Mouse (Mus musculus) monocyte, adult 5-6 weeks (primary cell): ENCODE results near the gene Herpud1. TPM values are rescaled to one million over a fixed set of nuclear protein-coding genes. Genes with fewer than 3 reads are reported as not detected.

ENCODE experiments used
- ATAC-seq: fragments of 153-309, 156-312 bp; replicated peaks from 2 replicates; pipeline ENCODE4 v1.8.0; 2017; ENCODE audit warnings: mild to moderate bottlenecking; ENCODE audit not compliant: low TSS enrichment, insufficient number of reproducible peaks, severe bottlenecking, poor library complexity, low FRiP score
- total RNA-seq: library from RNA; stranded (forward); fragments of 200-1000, 200-491, 200-594 nt; gene quantifications from 3 replicates; pipeline ENCODE4 v1.2.3, GENCODE M21; 2017

Herpud1 gene
- total RNA-seq, 1 experiment from 2014 or later, result 165 TPM

- no peak for ATAC-seq
These were observed 49.9 kb downstream of the Herpud1 start for GRCm38 (mm10) chr8:94436112-94436572.

GRCm38 (mm10) chr8:94436900-94437299 is 50.7 kb downstream of the Herpud1 start:
- ATAC-seq, result no peak

- ATAC-seq, result no peak
These were observed 52.4 kb downstream of the Herpud1 start for GRCm38 (mm10) chr8:94438659-94439058.

GRCm38 (mm10) chr8:94439691-94440090 is 53.5 kb downstream of the Herpud1 start:
- no peak for ATAC-seq

- ATAC-seq, result no peak
These were observed 54.2 kb downstream of the Herpud1 start for GRCm38 (mm10) chr8:94440389-94440788.

- ATAC-seq, result no peak
These were observed 55.4 kb downstream of the Herpud1 start for GRCm38 (mm10) chr8:94441686-94442085.

GRCm38 (mm10) chr8:94443153-94443552 is 56.9 kb downstream of the Herpud1 start:
- peak; percentile 33; the same call in 1 of the 2 replicates for ATAC-seq

- ATAC-seq, result no peak
These were observed 58.2 kb downstream of the Herpud1 start for GRCm38 (mm10) chr8:94444480-94444879.

Other genes starting within 250 kb of the Herpud1 start
- gene Mt4, start 249.2 kb upstream of the Herpud1 start, total RNA-seq, result not detected in 3 replicates
- gene Mt3, start 233.8 kb upstream of the Herpud1 start, total RNA-seq, result not detected in 3 replicates
- gene Mt2, start 213.8 kb upstream of the Herpud1 start, total RNA-seq, result 3.1 TPM in 1 of 3 replicates, not detected in the others
- gene Mt1, start 207.4 kb upstream of the Herpud1 start, total RNA-seq, result 7.1 to 8.5 TPM (median 8.2 TPM) in 3 replicates
- 11.8 to 21.1 TPM (median 12.5 TPM) in 3 replicates for gene Nup93, start 171.9 kb upstream of the Herpud1 start, total RNA-seq
- gene Slc12a3, start 57.2 kb upstream of the Herpud1 start, total RNA-seq, result 0.49 to 1.2 TPM in 2 of 3 replicates, not detected in the other
- gene Nlrc5, start 47.9 kb downstream of the Herpud1 start, total RNA-seq, result 77.4 to 130 TPM (median 92.6 TPM) in 3 replicates
- 6.0 to 7.8 TPM (median 6.9 TPM) in 3 replicates for gene Cpne2, start 146.6 kb downstream of the Herpud1 start, total RNA-seq
- 28.6 to 43.8 TPM (median 33.3 TPM) in 3 replicates for gene Rspry1, start 215.5 kb downstream of the Herpud1 start, total RNA-seq
- gene Fam192a, start 215.6 kb downstream of the Herpud1 start, total RNA-seq, result 77.7 to 137 TPM (median 127 TPM) in 3 replicates